Mouse (Mus musculus): ENCODE measurements around the gene Oasl1. TPM values are rescaled to one million over a fixed set of nuclear protein-coding genes. Genes with fewer than 3 reads are reported as not detected.

Oasl1 gene
- polyA plus RNA-seq, 1 experiment, result 59.3 TPM

GRCm38 (mm10) chr5:114964315-114964966 lies 41.4 kb downstream of the Oasl1 start:
- 20% methylated on average over 7 of the region's 7 CpGs for WGBS
- DNase-seq (ENCODE audit: low read depth, low spot score), result no peak

GRCm38 (mm10) chr5:114964967-114965898 lies 42.2 kb downstream of the Oasl1 start:
- no peak for DNase-seq (ENCODE audit: low read depth, low spot score)
- WGBS, result 19% methylated on average over 17 of the region's 17 CpGs

DNA sequence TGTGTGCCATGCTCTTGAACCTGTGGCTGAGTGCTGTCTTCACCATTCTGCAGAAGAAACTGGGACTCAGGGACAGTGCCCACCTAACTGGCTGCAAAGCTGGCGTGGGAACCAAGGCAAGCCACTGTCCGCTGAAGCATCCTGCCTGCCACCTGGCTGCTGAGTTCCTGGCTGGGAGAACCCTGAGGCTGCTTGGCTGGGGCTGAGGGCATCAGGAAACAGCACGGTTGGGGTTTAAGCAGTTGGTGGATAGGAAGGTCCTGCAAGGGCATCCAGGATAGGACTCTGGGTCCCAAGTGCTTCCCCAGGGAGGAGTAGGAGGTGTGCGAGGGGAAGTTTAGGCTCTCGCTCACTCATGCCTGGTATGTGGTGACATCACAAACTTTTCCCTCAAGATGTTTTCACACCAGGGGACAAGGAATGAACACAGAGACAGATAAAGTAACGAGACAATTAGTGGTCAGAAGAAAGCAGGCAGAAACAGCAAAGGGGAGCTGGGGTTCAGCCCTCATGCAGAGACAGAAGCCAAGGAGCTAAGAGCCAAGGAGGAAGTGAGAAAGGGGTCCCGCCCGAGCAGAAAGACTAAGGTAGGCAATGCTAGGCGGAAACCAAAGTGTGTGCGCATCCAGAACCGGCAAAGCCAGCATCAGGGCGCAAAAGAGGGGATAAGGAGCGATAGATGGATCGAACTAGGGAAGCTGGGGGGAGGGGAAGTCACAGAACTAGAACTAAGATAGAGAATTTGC lies 44.7 kb downstream of the Oasl1 start:
- 16% methylated on average over 14 of the region's 14 CpGs for WGBS
- DNase-seq (ENCODE audit: low read depth, low spot score), result no peak

- no peak for DNase-seq (ENCODE audit: low read depth, low spot score)
- WGBS, result 14% methylated on average over 7 of the region's 7 CpGs
These were observed 45.6 kb downstream of the Oasl1 start for GRCm38 (mm10) chr5:114968651-114969050.

GRCm38 (mm10) chr5:114969064-114969463 lies 46.0 kb downstream of the Oasl1 start:
- no peak for DNase-seq (ENCODE audit: low read depth, low spot score)
- 7% methylated on average over 4 of the region's 4 CpGs for WGBS

GRCm38 (mm10) chr5:114969609-114970215 lies 46.7 kb downstream of the Oasl1 start:
- WGBS, result 24% methylated on average over 13 of the region's 13 CpGs
- DNase-seq (ENCODE audit: low read depth, low spot score), result no peak

DNA sequence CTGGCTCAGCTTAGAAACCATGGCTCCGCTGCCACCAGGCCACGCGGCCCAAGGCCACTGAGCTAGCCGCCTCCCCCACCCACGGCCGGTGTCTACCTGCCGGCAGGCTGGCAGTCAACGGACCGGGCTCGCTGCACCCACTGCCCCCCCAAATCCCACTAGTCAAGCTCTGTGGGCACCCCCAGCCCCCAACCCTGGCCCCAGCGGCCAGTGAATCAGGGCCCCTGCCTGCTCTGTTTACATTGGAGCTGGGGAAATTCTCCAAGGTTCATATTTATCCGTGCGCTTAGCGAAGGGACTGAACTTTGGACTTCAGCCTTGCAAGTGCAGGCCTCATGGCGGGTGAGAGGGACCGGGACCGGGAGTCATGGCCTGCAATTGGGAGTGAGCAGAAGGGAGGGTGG lies 47.8 kb downstream of the Oasl1 start, which contains the start of gene Hnf1a:
Gene Hnf1a (minus strand): TSS at position 271 of the 404 bp plus-strand sequence.
- WGBS, result 27% methylated on average over 17 of the region's 17 CpGs
- DNase-seq (ENCODE audit: low read depth, low spot score), result no peak

GRCm38 (mm10) chr5:114972201-114972600 lies 49.2 kb downstream of the Oasl1 start:
- DNase-seq (ENCODE audit: low read depth, low spot score), result no peak
- WGBS, result 39% methylated on average over 9 of the region's 9 CpGs

- DNase-seq (ENCODE audit: low read depth, low spot score), result no peak
- 63% methylated on average over 8 of the region's 8 CpGs for WGBS
These were observed 50.1 kb downstream of the Oasl1 start for GRCm38 (mm10) chr5:114973131-114973530.

- DNase-seq (ENCODE audit: low read depth, low spot score), result no peak
These were observed 53.9 kb downstream of the Oasl1 start for GRCm38 (mm10) chr5:114976935-114977334.

- DNase-seq (ENCODE audit: low read depth, low spot score), result no peak
- 15% methylated on average over 11 of the region's 11 CpGs for WGBS
These were observed 55.4 kb downstream of the Oasl1 start for GRCm38 (mm10) chr5:114978473-114978872.

DNA sequence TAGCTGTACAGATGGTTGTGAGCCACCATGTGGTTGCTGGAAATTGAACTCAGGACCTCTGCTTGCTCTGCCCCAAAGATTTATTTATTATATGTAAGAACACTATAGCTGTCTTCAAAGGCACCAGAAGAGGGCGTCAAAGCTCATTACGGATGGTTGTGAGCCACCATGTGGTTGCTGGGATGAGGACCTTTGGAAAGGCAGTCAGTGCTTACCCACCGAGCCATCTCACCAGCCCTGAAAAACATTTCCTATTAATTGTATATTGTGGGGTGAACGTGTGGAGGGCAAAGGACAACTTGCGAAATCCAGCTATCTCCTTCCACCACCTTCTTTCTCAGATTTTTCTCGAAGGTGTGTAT lies 55.8 kb downstream of the Oasl1 start:
- 4% methylated on average over 6 of the region's 6 CpGs for WGBS

DNA sequence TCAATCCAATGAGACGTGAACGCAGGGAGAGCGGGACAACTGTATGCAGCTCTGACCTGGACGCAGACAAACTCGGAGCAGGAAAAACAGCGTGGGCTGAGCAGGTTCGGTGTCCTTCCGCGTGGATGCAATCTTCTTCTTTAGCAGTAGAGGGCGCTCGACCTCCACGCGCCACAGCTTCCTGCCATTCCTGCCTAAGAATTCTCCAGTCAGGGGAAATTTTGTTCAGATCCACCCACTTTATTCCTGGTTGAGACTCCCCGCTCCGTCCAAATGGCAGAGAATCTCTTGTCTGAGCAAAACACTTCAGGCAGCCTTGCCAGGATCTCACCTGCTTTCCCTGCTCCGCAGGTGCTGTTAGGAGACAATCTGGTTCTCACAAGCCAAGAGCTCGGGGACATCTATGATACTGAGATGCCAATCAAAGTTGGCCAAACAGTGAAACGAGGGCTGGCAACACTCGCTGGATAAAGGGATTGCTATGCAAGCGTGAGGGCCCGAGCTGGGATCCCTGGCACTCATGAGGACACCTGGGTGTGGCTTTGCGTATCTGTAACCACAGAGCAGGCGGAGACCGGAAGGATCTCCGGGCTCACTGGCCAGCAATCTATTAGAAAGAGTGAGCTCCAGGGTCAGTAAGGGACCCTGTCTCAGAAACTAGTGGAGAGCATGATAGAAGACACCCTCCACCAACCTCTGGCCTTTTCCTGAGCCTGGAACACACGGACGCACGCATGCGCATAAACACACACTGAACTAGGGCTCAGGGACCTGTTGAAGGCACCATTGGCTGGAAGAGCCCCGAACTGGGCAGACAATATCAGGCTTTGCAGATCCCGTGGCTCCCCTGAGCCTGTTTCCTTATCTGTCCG lies 56.4 kb downstream of the Oasl1 start:
- WGBS, result 10% methylated on average over 32 of the region's 32 CpGs
- no peak for DNase-seq (ENCODE audit: low read depth, low spot score)

More for the DNA sequence above, 55.8 kb downstream of the Oasl1 start:
- DNase-seq (ENCODE audit: low read depth, low spot score), result no peak

DNA sequence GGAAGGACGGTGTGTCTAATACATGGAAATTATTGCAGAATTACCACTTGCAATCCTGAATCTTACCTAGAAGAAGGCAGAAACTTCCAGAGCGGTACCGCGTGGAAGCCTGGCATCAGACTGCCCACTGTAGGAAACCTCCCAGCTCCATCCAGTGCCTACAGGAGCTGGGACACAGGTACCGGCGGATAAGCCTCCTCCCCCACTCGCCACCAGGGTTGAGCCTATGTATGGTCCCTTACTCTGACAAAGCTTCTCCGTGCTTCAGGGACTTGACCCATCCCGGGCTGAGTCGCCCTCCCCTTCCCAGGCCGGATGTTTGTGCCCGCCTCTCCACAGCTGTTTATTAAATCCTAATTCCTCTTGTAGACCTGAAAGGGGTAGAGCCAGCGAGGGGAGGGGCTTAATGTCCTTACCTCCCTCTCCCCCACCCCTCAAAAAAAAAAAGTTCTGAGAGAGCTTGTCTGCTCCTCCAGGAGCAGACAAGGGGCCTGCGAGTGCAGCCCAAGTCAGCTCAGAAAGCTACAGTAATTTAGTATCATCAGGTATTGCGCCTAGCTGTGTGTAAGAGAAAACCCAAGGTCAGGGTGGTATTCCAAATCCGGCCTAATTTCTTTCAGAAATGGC lies 57.2 kb downstream of the Oasl1 start:
- WGBS, result 63% methylated on average over 16 of the region's 16 CpGs
- DNase-seq (ENCODE audit: low read depth, low spot score), result no peak

DNA sequence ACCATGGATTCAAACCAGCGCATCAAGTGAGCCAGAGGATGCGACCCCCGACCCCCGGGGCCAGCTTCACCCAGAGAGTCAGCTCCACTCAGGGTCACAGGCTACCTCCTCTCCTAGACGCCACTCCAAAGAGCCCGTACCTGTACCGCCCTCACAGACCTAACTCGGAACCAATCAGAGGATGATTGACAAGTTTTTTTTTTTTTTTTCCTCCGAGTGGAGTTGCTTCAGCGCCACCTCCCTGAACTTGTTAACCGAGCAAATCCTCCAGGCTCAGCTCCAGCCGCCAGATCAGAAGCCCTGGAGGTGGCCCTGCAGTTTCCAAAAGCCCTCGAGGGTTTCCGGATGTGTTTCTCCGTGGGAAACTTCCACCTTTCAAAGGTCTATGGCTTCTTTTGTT lies 59.0 kb downstream of the Oasl1 start:
- 75% methylated on average over 15 of the region's 15 CpGs for WGBS
- no peak for DNase-seq (ENCODE audit: low read depth, low spot score)

GRCm38 (mm10) chr5:114985074-114985473 lies 62.0 kb downstream of the Oasl1 start:
- DNase-seq (ENCODE audit: low read depth, low spot score), result no peak

Measured in large intestine, adult 2 months (tissue).